Mouse (Mus musculus) limb, embryonic 14.5 days (tissue): ENCODE measurements at regions not wholly inside any gene's neighbourhood (a gene's known extent, or its start where the extent isn't known, plus 50 kb on each side); places are given as distances from the start of the nearest gene placed in this dataset.

Source experiments
- ATAC-seq: fragments of 200-750 bp; cut with Nextera tagmentation; 2 replicates; pipeline ENCODE4 v1.8.0; 2017; ENCODE audit warnings: low read depth, moderate number of reproducible peaks, moderate TSS enrichment; ENCODE audit not compliant: low FRiP score
- DNase-seq: peaks from one replicate; pipeline ENCODE4 v3.0.0-alpha.2; 2015; ENCODE audit warnings: low spot score
- H3K27ac ChIP-seq: fragments of 300-500 bp; sonication (generic); replicated peaks from 2 replicates; pipeline ENCODE4 v1.5.1; 2014; ENCODE audit warnings: low read depth, mild to moderate bottlenecking, low read length, moderate library complexity, mixed read lengths
- H3K27me3 ChIP-seq: fragments of 300-500 bp; sonication (generic); 2 replicates; pipeline ENCODE4 v1.6.1; 2014; ENCODE audit warnings: low read length, mixed read lengths; ENCODE audit not compliant: control insufficient read depth, insufficient read depth
- H3K36me3 ChIP-seq: fragments of 300-500 bp; sonication (generic); 2 replicates; pipeline ENCODE4 v1.6.1; 2014; ENCODE audit warnings: mild to moderate bottlenecking, low read length, moderate library complexity, mixed read lengths; ENCODE audit not compliant: control insufficient read depth, insufficient read depth
- H3K4me1 ChIP-seq: fragments of 300-500 bp; sonication (generic); 2 replicates; pipeline ENCODE4 v1.6.1; 2014; ENCODE audit warnings: antibody characterized with exemption, low read length, mixed read lengths; ENCODE audit not compliant: control insufficient read depth, insufficient read depth
- H3K4me2 ChIP-seq: fragments of 300-500 bp; sonication (generic); replicated peaks from 2 replicates; pipeline ENCODE4 v1.6.1; 2014; ENCODE audit warnings: low read depth, mild to moderate bottlenecking, low read length, moderate library complexity; ENCODE audit not compliant: severe bottlenecking
- H3K4me3 ChIP-seq: fragments of 300-500 bp; sonication (generic); replicated peaks from 2 replicates; pipeline ENCODE4 v1.5.1; 2014; ENCODE audit warnings: low read length
- H3K9ac ChIP-seq: fragments of 300-500 bp; sonication (generic); 2 replicates; pipeline ENCODE4 v1.6.1; 2014; ENCODE audit warnings: mild to moderate bottlenecking, low read depth, low read length, moderate library complexity; ENCODE audit not compliant: severe bottlenecking
- H3K9me3 ChIP-seq: fragments of 300-500 bp; sonication (generic); 2 replicates; pipeline ENCODE4 v1.6.1; 2016; ENCODE audit warnings: low read length; ENCODE audit not compliant: control insufficient read depth
- POLR2A ChIP-seq: fragments of 200-500 bp; IDR thresholded peaks from 2 replicates; pipeline ENCODE4 v1.8.0; 2012; ENCODE audit warnings: inconsistent platforms, mild to moderate bottlenecking, moderate library complexity, borderline replicate concordance; ENCODE audit not compliant: insufficient read depth, insufficient read length; ENCODE audit errors: extremely low read depth
- WGBS: fragments of 180-500 bp; shearing (Covaris S2); extraction: QIAGEN DNeasy Blood & Tissue Kit; methylation state at CpG from one replicate; pipeline ENCODE4 v1.1.7; 2014; 5-methylcytosine and 5-hydroxymethylcytosine counted together

- WGBS = 23% methylated on average over 2 of the region's 2 CpGs
- peak; percentile 64 for ATAC-seq
- H3K36me3 ChIP-seq = no peaks in the 10 kb centered on the region
- no peaks in the 10 kb centered on the region for H3K27me3 ChIP-seq
- H3K4me2 ChIP-seq = no peak overlapping the region
- TF ChIP-seq POLR2A = no peak
- peaks cover 20% of the 10 kb centered on the region for H3K4me1 ChIP-seq
- DNase-seq = peak; percentile 56
- no peak overlapping the region for H3K9ac ChIP-seq
- H3K9me3 ChIP-seq = no peaks in the 10 kb centered on the region
- H3K4me3 ChIP-seq = no peak overlapping the region
- no peak overlapping the region for H3K27ac ChIP-seq
These were observed 803.2 kb upstream of the Pou3f3 start for GRCm38 (mm10) chr1:41892376-41892775.

GRCm38 (mm10) chr1:41897768-41898330, 797.7 kb upstream of the Pou3f3 start:
- Histone ChIP-seq H3K27ac (no peak overlapping the region), H3K4me2 (no peak overlapping the region), H3K4me1 (no peaks in the 10 kb centered on the region), H3K9me3 (no peaks in the 10 kb centered on the region), H3K4me3 (no peak overlapping the region), H3K27me3 (no peaks in the 10 kb centered on the region), H3K36me3 (no peaks in the 10 kb centered on the region), H3K9ac (no peak overlapping the region)
- ATAC-seq (no peak), DNase-seq (no peak)
- WGBS = 69% methylated on average over 4 of the region's 4 CpGs
- TF ChIP-seq POLR2A = no peak

DNA sequence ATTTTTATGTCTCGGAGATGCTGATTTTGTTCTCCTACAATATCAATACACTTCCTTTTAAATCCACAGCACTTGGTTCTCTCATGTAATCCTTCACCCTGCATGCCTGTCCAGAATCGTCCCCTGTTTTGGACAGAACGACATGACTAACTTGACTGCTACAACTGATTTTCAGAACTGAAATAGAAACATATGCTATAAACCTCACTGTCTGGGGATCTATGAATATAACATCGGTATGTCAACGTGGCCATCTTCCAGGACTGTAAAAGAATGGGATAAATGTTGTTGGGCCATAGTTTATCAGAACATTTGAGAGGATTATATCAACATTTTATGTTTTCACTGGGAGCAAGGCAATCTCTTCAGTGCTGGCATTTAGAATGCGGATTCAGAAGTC, 795.2 kb upstream of the Pou3f3 start:
- no peaks in the 10 kb centered on the region for H3K27me3 ChIP-seq
- H3K27ac ChIP-seq = no peak overlapping the region
- H3K9ac ChIP-seq = no peak overlapping the region
- no peak for TF ChIP-seq POLR2A
- ATAC-seq = no peak
- no peaks in the 10 kb centered on the region for H3K36me3 ChIP-seq
- H3K4me2 ChIP-seq = no peak overlapping the region
- no peak for DNase-seq
- H3K4me3 ChIP-seq = no peak overlapping the region
- 79% methylated on average over 6 of the region's 6 CpGs for WGBS
- H3K4me1 ChIP-seq = no peaks in the 10 kb centered on the region
- H3K9me3 ChIP-seq = no peaks in the 10 kb centered on the region

- no peaks in the 10 kb centered on the region for H3K9me3 ChIP-seq
- H3K4me1 ChIP-seq = no peaks in the 10 kb centered on the region
- no peak overlapping the region for H3K27ac ChIP-seq
- no peak overlapping the region for H3K4me2 ChIP-seq
- no peaks in the 10 kb centered on the region for H3K27me3 ChIP-seq
- 77% methylated on average over 5 of the region's 5 CpGs for WGBS
- no peak overlapping the region for H3K4me3 ChIP-seq
- no peak overlapping the region for H3K9ac ChIP-seq
- no peak for TF ChIP-seq POLR2A
- ATAC-seq = no peak
- H3K36me3 ChIP-seq = no peaks in the 10 kb centered on the region
- DNase-seq = no peak
These were observed 789.6 kb upstream of the Pou3f3 start for GRCm38 (mm10) chr1:41905971-41906370.

DNA sequence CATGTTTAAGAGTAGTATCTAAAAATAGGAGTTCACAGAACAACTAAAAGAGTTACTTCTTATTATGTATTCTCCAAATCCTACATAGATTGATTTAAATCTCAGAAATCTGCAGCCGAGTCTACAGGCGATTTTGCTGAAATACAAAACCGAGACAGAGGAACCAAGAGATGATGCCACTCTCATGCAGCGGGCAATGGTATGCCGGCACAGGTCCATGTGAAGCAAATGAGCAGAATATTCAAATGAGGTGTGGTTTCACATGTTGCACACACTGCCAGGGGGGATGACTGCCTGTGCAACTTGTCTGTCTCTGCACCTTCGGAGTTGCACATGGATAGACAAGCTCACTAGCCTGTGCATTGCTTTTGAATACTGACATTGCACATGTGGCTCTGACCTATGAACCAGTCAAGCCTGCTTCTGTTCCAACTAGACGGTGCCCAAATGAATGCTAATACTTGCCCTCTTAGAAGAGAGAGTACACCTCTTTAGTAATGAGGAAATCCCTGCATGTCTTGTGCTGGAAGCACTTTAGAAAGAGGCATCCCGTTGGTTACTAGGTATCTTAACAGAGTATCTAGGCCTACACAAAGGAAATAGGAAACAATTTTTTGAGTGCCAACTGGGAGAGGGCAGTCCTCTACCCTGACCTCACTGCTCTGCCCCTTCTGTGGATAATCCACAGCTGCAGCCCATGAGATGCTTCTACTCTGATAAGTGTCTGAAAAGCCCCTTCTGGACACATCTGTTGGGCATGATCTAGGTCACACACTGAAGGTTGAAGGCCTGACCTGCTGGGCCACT, 787.4 kb upstream of the Pou3f3 start:
- TF ChIP-seq POLR2A = no peak
- Histone ChIP-seq H3K4me3 (no peak overlapping the region), H3K27me3 (no peaks in the 10 kb centered on the region), H3K9ac (no peak overlapping the region), H3K36me3 (no peaks in the 10 kb centered on the region), H3K9me3 (no peaks in the 10 kb centered on the region), H3K4me2 (no peak overlapping the region), H3K27ac (no peak overlapping the region), H3K4me1 (no peaks in the 10 kb centered on the region)
- DNase-seq (no peak), ATAC-seq (no peak)
- WGBS = 87% methylated on average over 8 of the region's 8 CpGs

- Histone ChIP-seq H3K36me3 (no peaks in the 10 kb centered on the region), H3K27me3 (no peaks in the 10 kb centered on the region), H3K9me3 (no peaks in the 10 kb centered on the region), H3K4me2 (no peak overlapping the region), H3K4me3 (no peak overlapping the region), H3K27ac (no peak overlapping the region), H3K4me1 (no peaks in the 10 kb centered on the region), H3K9ac (no peak overlapping the region)
- no peak for TF ChIP-seq POLR2A
- ATAC-seq (no peak), DNase-seq (no peak)
- WGBS = 73% methylated on average over 5 of the region's 5 CpGs
These were observed 786.8 kb upstream of the Pou3f3 start for GRCm38 (mm10) chr1:41908808-41909110.
